Mouse (Mus musculus): ENCODE results near the gene Zfp709.
"Not testable (repeated sequence)": the region's sequence is repeated elsewhere in the genome, so short reads cannot be mapped to it uniquely, and the experiment has no call there.

The Zfp709 gene

DNA sequence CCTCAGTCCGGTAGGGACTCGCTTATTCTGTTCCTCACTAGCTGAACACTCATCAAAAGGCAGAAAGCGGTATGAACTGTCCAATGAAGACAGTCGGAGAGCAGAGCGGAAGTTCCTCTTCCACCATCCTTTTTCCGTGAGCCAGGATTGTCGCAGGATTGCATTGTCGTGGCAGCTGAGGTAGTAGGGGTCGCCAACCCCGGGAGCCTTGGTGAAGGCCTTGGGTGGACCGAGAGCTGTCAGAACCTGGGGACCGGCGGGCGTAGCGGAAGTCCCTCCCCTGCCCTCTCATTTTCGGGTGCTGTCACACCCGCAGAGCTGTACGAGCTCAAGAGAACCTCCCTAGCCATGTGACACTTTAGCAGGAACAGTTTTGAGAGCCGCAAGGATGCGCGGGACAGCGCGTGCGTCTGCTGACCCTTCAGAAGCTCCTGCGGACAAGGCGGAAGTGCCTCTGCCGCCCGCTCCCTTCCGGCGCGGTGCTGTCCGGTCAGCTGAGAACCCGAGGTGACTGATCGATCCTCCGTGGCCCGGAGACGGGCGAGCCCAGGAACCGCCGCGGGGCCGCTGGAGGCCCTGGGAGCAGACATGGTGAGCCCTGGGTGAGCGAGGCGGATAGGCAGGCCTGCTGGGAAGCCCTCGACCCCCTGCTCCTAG, at the start of gene Zfp709:
TSS of gene Zfp709 (plus strand) at position 402 of the 657 bp plus-strand sequence.
- H3K36me3 ChIP-seq (ENCODE audit: control insufficient read depth, insufficient read depth, low read length, poor library complexity, severe bottlenecking) = peaks cover 11% of the 10 kb centered on the region; the same call in 1 of the 2 replicates
- H3K27me3 ChIP-seq (ENCODE audit: control insufficient read depth, insufficient read depth, low read length, poor library complexity, severe bottlenecking) = no peaks in the 10 kb centered on the region
- DNase-seq (ENCODE audit: low read depth, low spot score) = peak; percentile 68

- H3K27me3 ChIP-seq (ENCODE audit: control insufficient read depth, insufficient read depth, low read length, poor library complexity, severe bottlenecking); DNase-seq (ENCODE audit: low read depth, low spot score); H3K36me3 ChIP-seq (ENCODE audit: control insufficient read depth, insufficient read depth, low read length, poor library complexity, severe bottlenecking): not testable (repeated sequence)
Observed at GRCm38 (mm10) chr8:71838207-71838606, 43.6 kb upstream of the Zfp709 start.

DNA sequence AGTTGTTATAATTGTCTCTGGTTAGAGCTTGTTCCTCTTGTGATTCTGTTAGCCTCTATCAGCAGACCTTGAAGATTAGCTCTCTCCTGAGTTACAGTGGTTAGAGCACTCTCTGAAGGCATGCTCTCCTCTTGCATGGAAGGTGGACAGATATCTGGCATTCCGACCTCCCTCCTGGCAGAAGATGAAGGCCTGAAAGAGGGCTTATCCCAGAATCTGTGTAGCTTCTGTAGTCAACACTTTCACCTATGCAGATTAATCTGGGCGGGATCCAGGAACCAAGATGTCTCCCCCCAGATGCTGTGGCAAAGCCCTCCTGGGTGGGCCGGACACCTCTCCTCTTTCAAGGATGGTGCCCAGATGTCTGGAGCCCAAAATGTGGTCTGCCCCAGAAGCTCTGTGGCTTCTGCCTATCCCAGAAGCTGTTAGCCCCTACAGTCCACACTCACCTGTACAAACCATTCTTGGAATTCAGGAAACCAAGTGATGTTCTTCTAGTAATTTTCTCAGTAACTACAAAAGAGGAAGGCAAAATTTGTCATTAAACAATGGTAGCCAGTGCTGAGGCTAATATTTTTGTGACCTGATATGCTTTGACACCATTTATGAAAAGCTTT, 40.5 kb upstream of the Zfp709 start:
- not testable (repeated sequence) for DNase-seq (ENCODE audit: low read depth, low spot score); H3K27me3 ChIP-seq (ENCODE audit: control insufficient read depth, insufficient read depth, low read length, poor library complexity, severe bottlenecking); H3K36me3 ChIP-seq (ENCODE audit: control insufficient read depth, insufficient read depth, low read length, poor library complexity, severe bottlenecking)

- not testable (repeated sequence) for H3K27me3 ChIP-seq (ENCODE audit: control insufficient read depth, insufficient read depth, low read length, poor library complexity, severe bottlenecking); H3K36me3 ChIP-seq (ENCODE audit: control insufficient read depth, insufficient read depth, low read length, poor library complexity, severe bottlenecking); DNase-seq (ENCODE audit: low read depth, low spot score)
Observed at GRCm38 (mm10) chr8:71842476-71842875, 39.3 kb upstream of the Zfp709 start.

GRCm38 (mm10) chr8:71844453-71844852, 37.4 kb upstream of the Zfp709 start:
- DNase-seq (ENCODE audit: low read depth, low spot score); H3K36me3 ChIP-seq (ENCODE audit: control insufficient read depth, insufficient read depth, low read length, poor library complexity, severe bottlenecking); H3K27me3 ChIP-seq (ENCODE audit: control insufficient read depth, insufficient read depth, low read length, poor library complexity, severe bottlenecking): not testable (repeated sequence)

- H3K36me3 ChIP-seq (ENCODE audit: control insufficient read depth, insufficient read depth, low read length, poor library complexity, severe bottlenecking); DNase-seq (ENCODE audit: low read depth, low spot score); H3K27me3 ChIP-seq (ENCODE audit: control insufficient read depth, insufficient read depth, low read length, poor library complexity, severe bottlenecking): not testable (repeated sequence)
Observed at GRCm38 (mm10) chr8:71845993-71846483, 35.8 kb upstream of the Zfp709 start.

GRCm38 (mm10) chr8:71846745-71847144, 35.1 kb upstream of the Zfp709 start:
- H3K27me3 ChIP-seq (ENCODE audit: control insufficient read depth, insufficient read depth, low read length, poor library complexity, severe bottlenecking); H3K36me3 ChIP-seq (ENCODE audit: control insufficient read depth, insufficient read depth, low read length, poor library complexity, severe bottlenecking); DNase-seq (ENCODE audit: low read depth, low spot score): not testable (repeated sequence)

DNA sequence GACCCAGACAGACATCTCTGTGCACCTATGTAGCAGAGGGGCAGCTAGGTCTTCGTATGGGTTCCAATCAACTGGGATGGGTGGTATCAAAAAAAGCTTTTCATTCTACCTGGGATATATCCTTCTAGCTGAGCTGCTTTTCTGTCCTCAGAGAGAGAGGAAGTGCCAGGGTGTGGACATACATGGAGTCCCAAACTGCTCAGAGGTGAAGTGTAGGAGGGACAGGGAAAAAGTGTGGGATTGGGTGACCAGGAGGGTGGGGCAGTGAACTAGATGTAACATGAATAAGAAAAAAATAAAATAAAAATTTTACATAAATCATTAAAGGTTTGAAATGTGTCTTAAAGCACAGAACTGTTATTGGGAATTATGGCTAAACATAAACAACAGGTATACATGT, 30.8 kb upstream of the Zfp709 start:
- H3K27me3 ChIP-seq (ENCODE audit: control insufficient read depth, insufficient read depth, low read length, poor library complexity, severe bottlenecking); H3K36me3 ChIP-seq (ENCODE audit: control insufficient read depth, insufficient read depth, low read length, poor library complexity, severe bottlenecking); DNase-seq (ENCODE audit: low read depth, low spot score): not testable (repeated sequence)

DNA sequence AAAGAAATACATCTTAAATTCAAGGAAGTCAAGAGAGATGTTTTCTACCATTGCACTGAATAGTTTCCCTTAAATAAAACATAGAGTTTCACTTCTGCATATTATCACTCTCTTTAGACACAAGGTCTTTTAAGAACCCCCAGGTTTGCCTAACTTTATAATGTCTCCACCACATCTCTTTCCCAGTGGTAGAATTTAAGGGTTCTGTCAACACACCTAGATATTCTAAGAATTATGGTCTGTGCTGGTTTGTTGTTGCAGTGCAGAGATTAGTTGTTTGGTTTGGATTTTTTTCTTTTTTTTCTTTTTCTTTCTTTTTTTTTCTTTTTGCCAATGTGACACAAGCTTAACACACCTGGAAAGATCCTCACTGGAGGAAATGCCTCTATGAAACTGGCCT, 28.5 kb upstream of the Zfp709 start:
- H3K27me3 ChIP-seq (ENCODE audit: control insufficient read depth, insufficient read depth, low read length, poor library complexity, severe bottlenecking); H3K36me3 ChIP-seq (ENCODE audit: control insufficient read depth, insufficient read depth, low read length, poor library complexity, severe bottlenecking): not testable (repeated sequence)
- peak; percentile 52 for DNase-seq (ENCODE audit: low read depth, low spot score)

- not testable (repeated sequence) for DNase-seq (ENCODE audit: low read depth, low spot score); H3K27me3 ChIP-seq (ENCODE audit: control insufficient read depth, insufficient read depth, low read length, poor library complexity, severe bottlenecking); H3K36me3 ChIP-seq (ENCODE audit: control insufficient read depth, insufficient read depth, low read length, poor library complexity, severe bottlenecking)
Observed at GRCm38 (mm10) chr8:71856630-71857328, 25.0 kb upstream of the Zfp709 start.

DNA sequence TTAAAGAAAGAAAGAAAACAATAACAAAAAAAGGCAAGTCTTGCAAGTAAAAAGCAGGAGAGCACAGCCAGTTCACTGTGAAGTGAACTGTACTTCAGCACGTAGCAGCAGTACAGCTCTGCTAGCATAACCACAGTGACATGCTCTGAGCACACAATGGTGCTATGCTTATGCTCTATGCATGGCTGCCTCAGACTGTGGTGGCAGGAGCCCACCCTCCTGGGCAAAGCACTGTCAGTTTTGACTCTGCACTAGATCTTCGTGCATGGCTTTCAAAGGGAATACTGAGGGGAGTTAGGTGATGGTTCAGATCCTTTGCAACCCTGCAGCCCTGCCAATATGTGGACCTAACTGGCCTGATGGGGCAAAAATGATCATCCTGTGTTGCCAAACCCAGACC, 24.5 kb upstream of the Zfp709 start:
- not testable (repeated sequence) for H3K27me3 ChIP-seq (ENCODE audit: control insufficient read depth, insufficient read depth, low read length, poor library complexity, severe bottlenecking); DNase-seq (ENCODE audit: low read depth, low spot score); H3K36me3 ChIP-seq (ENCODE audit: control insufficient read depth, insufficient read depth, low read length, poor library complexity, severe bottlenecking)

DNA sequence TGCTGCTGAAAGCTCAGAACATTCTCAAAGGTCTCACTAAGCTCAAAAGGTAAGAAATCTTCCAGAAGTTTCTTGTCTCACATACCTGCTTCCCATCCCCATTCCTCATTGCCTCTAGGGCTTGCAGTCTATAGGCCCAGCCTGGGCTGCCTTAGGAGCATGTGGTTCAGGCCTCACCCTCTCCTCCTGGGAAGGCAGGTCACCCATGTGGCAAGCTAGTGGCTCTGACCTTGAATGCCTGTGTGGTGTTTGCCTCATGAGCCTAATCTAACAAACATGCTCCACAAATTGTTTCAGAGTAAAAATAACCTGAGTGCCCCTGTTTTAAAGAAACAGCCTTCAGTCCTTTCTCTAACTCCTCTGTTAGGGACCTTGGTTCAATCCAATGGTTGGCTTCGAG, 20.3 kb upstream of the Zfp709 start:
- not testable (repeated sequence) for H3K36me3 ChIP-seq (ENCODE audit: control insufficient read depth, insufficient read depth, low read length, poor library complexity, severe bottlenecking); H3K27me3 ChIP-seq (ENCODE audit: control insufficient read depth, insufficient read depth, low read length, poor library complexity, severe bottlenecking); DNase-seq (ENCODE audit: low read depth, low spot score)

DNA sequence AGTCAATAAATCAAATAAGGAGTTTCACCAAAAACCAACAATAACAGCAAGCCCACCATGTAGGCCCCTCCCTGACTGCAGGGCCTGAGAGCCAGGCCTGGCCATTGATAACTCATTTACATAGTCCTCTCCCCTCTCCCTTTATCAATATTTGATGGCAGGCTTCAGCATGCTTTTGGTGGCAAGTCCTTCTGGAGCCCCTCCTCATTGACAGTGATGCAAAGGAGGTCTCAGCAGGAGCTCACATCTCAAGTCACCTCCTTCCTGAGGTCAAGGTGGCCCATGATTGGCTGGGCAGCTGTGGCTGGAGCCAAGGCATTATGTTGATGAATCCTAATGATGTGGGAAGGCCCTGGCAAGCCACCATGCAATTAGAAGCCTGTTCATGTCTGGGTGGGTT, 19.8 kb upstream of the Zfp709 start:
- DNase-seq (ENCODE audit: low read depth, low spot score); H3K27me3 ChIP-seq (ENCODE audit: control insufficient read depth, insufficient read depth, low read length, poor library complexity, severe bottlenecking); H3K36me3 ChIP-seq (ENCODE audit: control insufficient read depth, insufficient read depth, low read length, poor library complexity, severe bottlenecking): not testable (repeated sequence)

GRCm38 (mm10) chr8:71900666-71901065, 18.8 kb downstream of the Zfp709 start:
- H3K36me3 ChIP-seq (ENCODE audit: control insufficient read depth, insufficient read depth, low read length, poor library complexity, severe bottlenecking); H3K27me3 ChIP-seq (ENCODE audit: control insufficient read depth, insufficient read depth, low read length, poor library complexity, severe bottlenecking); DNase-seq (ENCODE audit: low read depth, low spot score): not testable (repeated sequence)

- H3K27me3 ChIP-seq (ENCODE audit: control insufficient read depth, insufficient read depth, low read length, poor library complexity, severe bottlenecking); DNase-seq (ENCODE audit: low read depth, low spot score); H3K36me3 ChIP-seq (ENCODE audit: control insufficient read depth, insufficient read depth, low read length, poor library complexity, severe bottlenecking): not testable (repeated sequence)
Observed at GRCm38 (mm10) chr8:71903084-71903483, 21.3 kb downstream of the Zfp709 start.
